Mouse (Mus musculus) limb, embryonic 10.5 days (tissue): Measurements from ENCODE around the gene Slc38a4. TPM values are rescaled to one million over a fixed set of nuclear protein-coding genes. Genes with fewer than 3 reads are reported as not detected.

Experiments
- DNase-seq: peaks from one replicate; pipeline ENCODE4 v3.0.0-alpha.2; 2017; ENCODE audit warnings: low spot score
- H3K27ac ChIP-seq: fragments of 300-500 bp; sonication (generic); 2 replicates; pipeline ENCODE4 v1.5.1; 2016; ENCODE audit warnings: mild to moderate bottlenecking
- H3K27me3 ChIP-seq: fragments of 300-500 bp; sonication (generic); 2 replicates; pipeline ENCODE4 v1.6.1; 2016; ENCODE audit warnings: low read depth, mild to moderate bottlenecking; ENCODE audit not compliant: poor library complexity, severe bottlenecking
- H3K36me3 ChIP-seq: fragments of 300-500 bp; sonication (generic); 2 replicates; pipeline ENCODE4 v1.6.1; 2016; ENCODE audit warnings: mild to moderate bottlenecking, moderate library complexity
- H3K4me1 ChIP-seq: fragments of 300-500 bp; sonication (generic); 2 replicates; pipeline ENCODE4 v1.6.1; 2016
- H3K4me3 ChIP-seq: fragments of 300-500 bp; sonication (generic); 2 replicates; pipeline ENCODE4 v1.5.1; 2016; ENCODE audit warnings: mild to moderate bottlenecking, moderate library complexity
- H3K9me3 ChIP-seq: fragments of 300-500 bp; sonication (generic); replicated peaks from 2 replicates; pipeline ENCODE4 v1.6.1; 2016; ENCODE audit warnings: mild to moderate bottlenecking
- WGBS: fragments of 180-500 bp; shearing (Covaris S2); methylation state at CpG from one replicate; pipeline ENCODE4 v1.1.7; 2016; 5-methylcytosine and 5-hydroxymethylcytosine counted together
- polyA plus RNA-seq: library from polyadenylated mRNA; unstranded; fragments of >200 nt; fragmentation: Nextera tagmentation; extraction: Ambion mirVana; gene quantifications from 2 replicates; pipeline ENCODE4 v1.2.1, GENCODE M21; 2016

Slc38a4 gene
- 77.5 and 88.3 TPM in 2 replicates for polyA plus RNA-seq

DNA sequence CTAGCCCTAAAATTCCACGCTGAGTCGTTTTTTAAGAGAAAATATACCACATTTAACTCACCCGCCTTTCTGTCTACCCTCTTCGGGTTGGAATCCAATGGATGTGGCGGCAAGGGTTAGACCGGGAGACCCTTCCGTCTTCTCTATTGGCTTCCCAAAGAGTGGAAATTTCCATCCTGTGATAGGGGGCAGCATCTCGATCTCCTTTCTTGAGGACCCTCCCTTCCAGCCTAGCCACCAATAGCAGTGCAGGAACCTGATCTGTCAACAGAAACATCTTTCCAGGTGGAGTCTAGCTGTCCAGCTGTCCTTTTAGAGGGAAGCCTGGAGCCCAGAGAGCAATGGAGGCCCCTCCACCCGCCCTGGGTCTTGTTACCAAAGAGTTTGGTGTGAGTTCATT, at the start of gene Slc38a4:
TSS of gene Slc38a4 (minus strand) at position 163 of the 400 bp plus-strand sequence.
- Histone ChIP-seq H3K4me1 (peaks cover 32% of the 10 kb centered on the region), H3K4me3 (peak within 1 kb of the TSS; percentile 64), H3K36me3 (0 out of 2 replicates have a peak, but pooled peaks cover 12% of the 10 kb centered on the region), H3K27me3 (no peaks in the 10 kb centered on the region), H3K9me3 (peaks cover 14% of the 10 kb centered on the region), H3K27ac (peak within 1 kb of the TSS; percentile 87)
- no peak for DNase-seq
- 58% methylated on average over 9 of the region's 9 CpGs for WGBS

DNA sequence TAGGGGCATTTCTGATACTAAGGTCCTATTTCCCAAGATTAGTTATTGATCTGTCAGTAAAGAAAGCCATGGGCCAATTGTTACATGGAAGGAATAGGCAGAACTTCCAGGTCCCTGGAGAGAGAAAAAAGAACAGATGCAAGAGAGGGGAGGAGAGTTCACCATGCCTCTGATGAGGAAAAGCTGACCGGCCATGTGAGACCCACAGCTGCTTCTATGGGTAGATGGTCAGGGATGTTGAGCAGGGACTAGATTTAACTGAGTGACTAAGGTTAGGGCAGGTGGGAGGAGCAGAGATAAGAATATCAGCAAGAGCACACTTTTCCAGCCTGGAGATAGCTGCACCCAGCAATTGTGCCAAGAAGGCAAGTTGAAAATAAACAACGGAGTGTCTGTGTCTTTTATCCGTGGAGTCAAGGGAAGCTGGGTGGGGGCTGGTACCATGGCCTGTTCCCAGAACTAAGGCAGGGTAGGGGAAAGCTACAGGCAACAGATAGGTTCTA, 49.2 kb upstream of the Slc38a4 start:
- H3K9me3 ChIP-seq, result no peaks in the 10 kb centered on the region
- no peak for DNase-seq
- no peak overlapping the region for H3K4me3 ChIP-seq
- no peaks in the 10 kb centered on the region for H3K27me3 ChIP-seq
- peak overlapping the region; percentile 15; the same call in 1 of the 2 replicates for H3K27ac ChIP-seq
- WGBS, result 57% methylated on average over 3 of the region's 3 CpGs
- H3K36me3 ChIP-seq, result no peaks in the 10 kb centered on the region
- peaks cover 51% of the 10 kb centered on the region for H3K4me1 ChIP-seq

GRCm38 (mm10) chr15:97104048-97104447, 48.3 kb upstream of the Slc38a4 start:
- Histone ChIP-seq H3K27me3 (no peaks in the 10 kb centered on the region), H3K4me3 (no peak overlapping the region), H3K36me3 (no peaks in the 10 kb centered on the region), H3K9me3 (no peaks in the 10 kb centered on the region), H3K27ac (no peak overlapping the region), H3K4me1 (peaks cover 51% of the 10 kb centered on the region)
- 89% methylated on average over 3 of the region's 3 CpGs for WGBS
- DNase-seq, result no peak

- DNase-seq, result no peak
- WGBS, result 48% methylated on average over 10 of the region's 10 CpGs
- Histone ChIP-seq H3K27ac (peak overlapping the region; percentile 51), H3K9me3 (no peaks in the 10 kb centered on the region), H3K36me3 (no peaks in the 10 kb centered on the region), H3K27me3 (no peaks in the 10 kb centered on the region), H3K4me3 (no peak overlapping the region), H3K4me1 (peaks cover 40% of the 10 kb centered on the region)
These were observed 47.1 kb upstream of the Slc38a4 start for GRCm38 (mm10) chr15:97102811-97103210.

GRCm38 (mm10) chr15:97102181-97102580, 46.4 kb upstream of the Slc38a4 start:
- no peaks in the 10 kb centered on the region for H3K27me3 ChIP-seq
- DNase-seq, result no peak
- peak overlapping the region; percentile 56; the same call in 1 of the 2 replicates for H3K27ac ChIP-seq
- peaks cover 33% of the 10 kb centered on the region for H3K4me1 ChIP-seq
- H3K9me3 ChIP-seq, result no peaks in the 10 kb centered on the region
- no peaks in the 10 kb centered on the region for H3K36me3 ChIP-seq
- 91% methylated on average over 5 of the region's 5 CpGs for WGBS
- H3K4me3 ChIP-seq, result no peak overlapping the region

DNA sequence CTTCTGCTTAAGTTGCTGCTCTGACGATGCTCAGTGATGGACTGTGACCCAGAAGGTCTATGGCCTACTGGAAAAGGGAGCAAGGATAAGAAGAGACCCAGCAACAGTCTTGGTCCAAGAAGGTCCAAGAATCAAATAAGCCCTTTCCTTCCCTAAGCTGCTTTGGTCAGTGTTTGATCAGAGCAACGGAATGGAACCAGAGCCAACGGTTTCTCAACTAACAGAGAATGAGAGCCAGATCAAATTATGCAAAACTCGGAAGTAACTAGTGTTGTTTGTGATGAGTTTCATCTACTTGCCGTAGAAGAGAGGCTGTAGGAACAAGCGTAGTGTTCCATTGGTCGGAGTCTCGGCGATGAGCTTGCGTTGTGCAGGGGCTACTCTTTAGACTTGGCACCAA, 43.3 kb upstream of the Slc38a4 start:
- 98% methylated on average over 10 of the region's 10 CpGs for WGBS

DNA sequence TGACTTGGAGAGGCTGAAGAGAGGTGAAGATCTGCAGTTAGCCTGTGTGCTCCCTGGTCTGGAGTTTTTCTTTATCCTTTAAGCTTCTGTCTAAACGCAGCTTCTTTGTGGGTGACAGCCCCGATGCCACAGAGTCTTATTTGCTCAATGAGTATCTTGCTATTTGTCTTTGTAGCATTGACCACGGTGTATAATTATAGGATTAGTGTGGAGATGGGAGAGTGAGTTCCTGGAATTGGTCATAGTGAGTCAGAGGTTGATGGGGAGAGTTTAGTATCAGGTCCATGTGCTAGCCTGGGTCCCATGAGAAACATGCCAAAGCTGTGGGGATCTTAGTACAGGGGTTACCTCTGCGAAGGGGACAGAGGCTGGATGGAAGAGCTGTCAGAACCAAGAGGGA, 41.8 kb upstream of the Slc38a4 start:
- H3K27me3 ChIP-seq, result no peaks in the 10 kb centered on the region
- peak; percentile 10 for DNase-seq
- no peaks in the 10 kb centered on the region for H3K9me3 ChIP-seq
- H3K36me3 ChIP-seq, result no peaks in the 10 kb centered on the region
- no peak overlapping the region for H3K4me3 ChIP-seq
- WGBS, result 87% methylated on average over 4 of the region's 4 CpGs
- H3K4me1 ChIP-seq, result peaks cover 16% of the 10 kb centered on the region
- no peak overlapping the region for H3K27ac ChIP-seq

More for the DNA sequence above, 43.3 kb upstream of the Slc38a4 start:
- peaks cover 26% of the 10 kb centered on the region for H3K4me1 ChIP-seq
- no peak overlapping the region for H3K4me3 ChIP-seq
- H3K27me3 ChIP-seq, result no peaks in the 10 kb centered on the region
- H3K27ac ChIP-seq, result no peak overlapping the region
- no peaks in the 10 kb centered on the region for H3K9me3 ChIP-seq
- H3K36me3 ChIP-seq, result no peaks in the 10 kb centered on the region
- DNase-seq, result peak; percentile 7

DNA sequence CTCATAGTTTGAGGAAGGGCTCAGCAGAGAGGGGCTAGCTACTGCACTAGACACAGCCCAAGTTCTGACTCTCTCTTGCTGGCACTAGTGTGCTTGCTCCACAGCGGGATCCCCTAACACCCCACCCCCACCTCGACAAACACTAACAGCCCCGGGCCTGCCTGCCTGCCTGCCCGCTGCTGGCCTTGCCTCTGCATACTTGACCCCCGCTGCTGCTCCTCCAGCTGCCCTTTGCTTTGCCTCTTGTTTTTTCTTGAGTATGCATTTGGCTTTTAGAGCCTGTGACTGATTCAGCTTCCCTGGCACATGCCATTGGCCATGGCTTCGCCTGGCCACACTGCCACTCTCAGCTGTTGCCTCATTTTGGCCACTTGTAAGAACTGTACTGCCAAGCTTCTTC, 33.8 kb upstream of the Slc38a4 start:
- peak; percentile 79 for DNase-seq
- H3K27ac ChIP-seq, result peak overlapping the region; percentile 87
- no peaks in the 10 kb centered on the region for H3K27me3 ChIP-seq
- peak overlapping the region; percentile 23 for H3K4me3 ChIP-seq
- no peaks in the 10 kb centered on the region for H3K9me3 ChIP-seq
- H3K36me3 ChIP-seq, result no peaks in the 10 kb centered on the region
- 5% methylated on average over 6 of the region's 6 CpGs for WGBS
- H3K4me1 ChIP-seq, result peaks cover 33% of the 10 kb centered on the region

- peak overlapping the region; percentile 31 for H3K4me3 ChIP-seq
- 40% methylated on average over 5 of the region's 5 CpGs for WGBS
These were observed 30.1 kb upstream of the Slc38a4 start for GRCm38 (mm10) chr15:97085833-97086232.

DNA sequence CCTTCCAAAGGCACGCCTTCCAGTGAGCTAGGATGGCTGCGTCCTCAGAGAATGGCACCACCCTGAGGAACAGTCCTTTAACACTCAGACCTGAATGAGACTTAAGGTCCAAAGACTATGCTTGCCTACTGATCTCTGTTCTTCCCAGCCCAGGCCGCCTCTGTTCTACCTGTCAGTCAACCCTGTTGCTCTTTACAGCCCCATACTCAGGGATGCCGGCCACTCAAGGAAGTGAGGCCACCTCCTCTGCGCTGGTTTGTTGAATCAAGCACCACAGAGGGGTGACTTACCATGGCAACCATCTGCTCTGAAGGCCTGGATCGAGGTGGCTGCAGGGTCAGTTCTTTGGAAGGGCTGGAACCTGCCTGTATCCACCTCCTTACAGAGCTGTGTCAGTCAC, 21.9 kb upstream of the Slc38a4 start:
- no peaks in the 10 kb centered on the region for H3K27me3 ChIP-seq
- no peaks in the 10 kb centered on the region for H3K36me3 ChIP-seq
- peaks cover 27% of the 10 kb centered on the region for H3K4me1 ChIP-seq
- 90% methylated on average over 6 of the region's 6 CpGs for WGBS
- DNase-seq, result no peak
- 0 out of 2 replicates have a peak overlapping the region, but pooled peaks have one; percentile 21 for H3K27ac ChIP-seq
- H3K4me3 ChIP-seq, result no peak overlapping the region
- H3K9me3 ChIP-seq, result no peaks in the 10 kb centered on the region

More at GRCm38 (mm10) chr15:97085833-97086232, 30.1 kb upstream of the Slc38a4 start:
- no peaks in the 10 kb centered on the region for H3K27me3 ChIP-seq
- peak; percentile 66 for DNase-seq
- H3K9me3 ChIP-seq, result no peaks in the 10 kb centered on the region
- H3K27ac ChIP-seq, result peak overlapping the region; percentile 77
- H3K4me1 ChIP-seq, result peaks cover 33% of the 10 kb centered on the region
- no peaks in the 10 kb centered on the region for H3K36me3 ChIP-seq

DNA sequence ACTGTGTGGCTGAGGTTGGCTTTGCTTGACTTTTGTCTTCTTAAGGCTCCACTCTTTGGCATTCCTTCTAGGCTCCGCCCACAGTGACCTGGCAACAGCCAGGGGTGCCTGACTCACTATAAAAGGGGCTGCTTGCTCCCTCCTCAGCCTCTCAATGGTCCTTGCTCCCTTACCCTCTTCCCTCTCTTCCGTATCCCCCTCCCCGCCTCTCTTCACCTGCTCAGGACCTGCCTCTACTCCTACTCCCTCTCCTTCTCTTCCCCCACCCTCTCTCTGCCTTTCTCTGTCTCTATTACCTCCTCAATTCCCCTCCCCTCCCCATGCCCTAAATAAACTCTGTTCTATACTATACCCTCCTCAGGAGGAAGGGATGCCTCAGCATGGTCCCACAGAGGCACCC, 20.3 kb upstream of the Slc38a4 start:
- Histone ChIP-seq H3K4me1 (peaks cover 29% of the 10 kb centered on the region), H3K4me3 (no peak overlapping the region), H3K9me3 (no peaks in the 10 kb centered on the region), H3K27me3 (no peaks in the 10 kb centered on the region), H3K36me3 (no peaks in the 10 kb centered on the region), H3K27ac (peak overlapping the region; percentile 47; the same call in 1 of the 2 replicates)
- 78% methylated on average over 3 of the region's 3 CpGs for WGBS
- no peak for DNase-seq

DNA sequence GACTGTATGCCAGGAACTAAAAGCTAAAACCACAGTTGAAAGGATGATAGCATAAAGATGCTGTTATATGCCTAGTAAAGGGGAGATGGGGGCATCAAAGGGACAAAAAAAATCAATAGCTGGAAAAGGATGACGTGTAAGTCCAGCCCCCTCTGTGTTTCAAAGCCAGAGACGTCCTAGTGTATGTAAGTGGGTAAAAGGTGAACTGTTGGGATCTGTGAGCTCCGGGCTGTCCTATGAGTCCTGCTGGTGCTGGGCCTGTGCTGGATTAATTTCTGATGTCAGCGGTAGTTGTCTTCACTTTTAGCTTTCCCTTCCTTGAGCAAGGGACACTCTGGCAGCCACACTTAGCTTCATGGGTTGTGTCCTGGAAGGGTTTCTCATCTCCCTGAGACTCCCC, 19.5 kb upstream of the Slc38a4 start:
- WGBS, result 73% methylated on average over 4 of the region's 4 CpGs
- H3K27ac ChIP-seq, result peak overlapping the region; percentile 47; the same call in 1 of the 2 replicates
- no peaks in the 10 kb centered on the region for H3K9me3 ChIP-seq
- H3K36me3 ChIP-seq, result no peaks in the 10 kb centered on the region
- no peak overlapping the region for H3K4me3 ChIP-seq
- no peaks in the 10 kb centered on the region for H3K27me3 ChIP-seq
- DNase-seq, result no peak
- H3K4me1 ChIP-seq, result peaks cover 29% of the 10 kb centered on the region

DNA sequence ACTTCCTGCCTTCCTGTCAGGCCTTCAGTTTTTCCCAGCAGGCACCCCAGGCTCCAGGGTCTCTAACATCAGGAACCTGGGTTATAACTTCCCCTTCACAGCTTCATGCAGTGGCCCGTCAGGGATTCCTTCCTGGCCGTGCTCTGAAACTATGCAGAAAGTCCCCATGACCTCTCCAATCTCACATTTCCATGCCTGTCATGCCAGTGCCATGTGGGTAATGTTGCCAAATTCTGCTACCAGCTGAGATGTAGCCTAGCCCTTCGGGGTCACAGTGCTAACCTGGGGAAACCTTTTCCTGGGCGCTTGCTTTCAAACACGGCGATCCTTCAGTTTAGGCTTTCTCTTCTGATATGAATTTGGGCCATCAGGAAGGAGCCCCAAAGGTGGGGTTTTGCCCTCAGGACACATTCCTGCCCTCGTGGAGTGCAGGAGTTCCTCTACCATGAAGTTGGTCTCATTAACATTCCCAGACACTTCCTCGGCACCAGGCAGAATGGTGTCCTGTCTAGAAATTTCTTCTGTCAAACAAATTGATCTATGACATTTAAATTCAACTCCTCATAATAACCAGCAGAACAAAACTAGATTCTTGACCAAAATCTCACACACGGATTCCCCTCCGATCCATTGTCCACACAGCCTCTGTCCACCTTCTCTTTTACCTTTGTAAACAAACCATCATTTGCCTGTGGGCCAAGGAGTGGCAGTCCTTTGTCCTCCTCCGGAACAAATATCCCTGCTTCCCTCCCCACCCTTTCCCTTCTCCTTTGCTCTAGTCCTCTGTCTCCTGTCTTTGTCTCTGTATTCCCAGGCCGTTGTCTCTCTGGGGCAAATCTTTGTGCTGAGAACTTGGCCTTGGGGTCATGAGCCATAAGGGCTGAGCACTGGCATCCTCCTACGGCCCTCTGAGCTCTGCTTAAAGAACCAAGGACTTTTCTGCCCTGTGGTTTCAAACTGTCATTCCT, 17.4 kb upstream of the Slc38a4 start:
- peak overlapping the region; percentile 81 for H3K27ac ChIP-seq
- WGBS, result 65% methylated on average over 13 of the region's 13 CpGs

More for the DNA sequence above, 17.4 kb upstream of the Slc38a4 start:
- Histone ChIP-seq H3K36me3 (no peaks in the 10 kb centered on the region), H3K9me3 (no peaks in the 10 kb centered on the region), H3K4me3 (no peak overlapping the region), H3K4me1 (peaks cover 29% of the 10 kb centered on the region), H3K27me3 (no peaks in the 10 kb centered on the region)
- no peak for DNase-seq
